Mouse (Mus musculus): ENCODE results near the gene Magel2.

Magel2 gene

GRCm38 (mm10) chr7:62423210-62423609, 46.4 kb downstream of the Magel2 start:
- WGBS, result 35% methylated on average over 4 of the region's 4 CpGs

GRCm38 (mm10) chr7:62428337-62428736, 51.5 kb downstream of the Magel2 start:
- WGBS, result 19% methylated on average over 8 of the region's 8 CpGs
